Mouse (Mus musculus) urinary bladder, postnatal 36 days (tissue): ENCODE measurements around the gene Hyal1.

Experiments
- DNase-seq, 2 experiments: peaks; one replicate each; pipeline ENCODE4 v3.0.0; 2022; ENCODE audit warnings: low spot score in 2 of 2, mixed read lengths in 1 of 2

Gene Hyal1

DNA sequence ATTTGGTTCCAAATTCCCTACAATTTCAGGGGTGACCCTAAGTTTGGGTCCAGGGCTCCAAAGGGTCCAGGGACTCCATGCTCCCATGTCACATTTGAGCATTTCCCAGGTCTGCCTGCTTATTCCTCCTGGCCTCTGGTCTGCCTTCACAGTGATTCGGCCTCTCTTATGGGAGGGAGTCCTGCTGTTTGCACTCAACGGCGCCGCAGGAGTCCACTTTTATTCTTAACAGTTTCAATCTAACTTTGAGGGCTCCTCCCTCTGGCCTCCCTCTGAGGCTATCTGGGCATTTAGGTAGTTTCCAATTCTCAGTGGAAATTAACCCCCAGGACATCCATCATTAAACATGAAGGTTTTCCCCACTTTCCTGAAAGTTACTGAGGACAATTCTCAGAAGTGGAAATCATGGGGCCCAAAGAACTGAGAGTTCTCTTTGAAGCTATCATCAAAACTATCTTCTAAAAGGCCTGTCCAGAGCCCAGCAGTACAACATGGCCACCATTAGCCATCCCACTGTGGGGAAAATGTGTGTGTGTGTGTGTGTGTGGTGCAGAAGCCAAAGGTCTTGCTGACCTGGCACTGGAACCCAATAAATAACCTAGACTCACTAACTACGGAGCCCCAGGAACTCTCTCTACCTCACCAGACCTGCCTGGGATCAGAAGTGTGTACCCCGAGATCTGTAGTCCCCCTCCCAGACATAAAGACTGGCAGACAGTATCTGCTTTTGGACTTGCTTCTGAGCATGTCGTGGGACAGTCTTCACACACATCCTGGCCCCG is 17.7 kb downstream of the Hyal1 start:
- DNase-seq = no peak

DNA sequence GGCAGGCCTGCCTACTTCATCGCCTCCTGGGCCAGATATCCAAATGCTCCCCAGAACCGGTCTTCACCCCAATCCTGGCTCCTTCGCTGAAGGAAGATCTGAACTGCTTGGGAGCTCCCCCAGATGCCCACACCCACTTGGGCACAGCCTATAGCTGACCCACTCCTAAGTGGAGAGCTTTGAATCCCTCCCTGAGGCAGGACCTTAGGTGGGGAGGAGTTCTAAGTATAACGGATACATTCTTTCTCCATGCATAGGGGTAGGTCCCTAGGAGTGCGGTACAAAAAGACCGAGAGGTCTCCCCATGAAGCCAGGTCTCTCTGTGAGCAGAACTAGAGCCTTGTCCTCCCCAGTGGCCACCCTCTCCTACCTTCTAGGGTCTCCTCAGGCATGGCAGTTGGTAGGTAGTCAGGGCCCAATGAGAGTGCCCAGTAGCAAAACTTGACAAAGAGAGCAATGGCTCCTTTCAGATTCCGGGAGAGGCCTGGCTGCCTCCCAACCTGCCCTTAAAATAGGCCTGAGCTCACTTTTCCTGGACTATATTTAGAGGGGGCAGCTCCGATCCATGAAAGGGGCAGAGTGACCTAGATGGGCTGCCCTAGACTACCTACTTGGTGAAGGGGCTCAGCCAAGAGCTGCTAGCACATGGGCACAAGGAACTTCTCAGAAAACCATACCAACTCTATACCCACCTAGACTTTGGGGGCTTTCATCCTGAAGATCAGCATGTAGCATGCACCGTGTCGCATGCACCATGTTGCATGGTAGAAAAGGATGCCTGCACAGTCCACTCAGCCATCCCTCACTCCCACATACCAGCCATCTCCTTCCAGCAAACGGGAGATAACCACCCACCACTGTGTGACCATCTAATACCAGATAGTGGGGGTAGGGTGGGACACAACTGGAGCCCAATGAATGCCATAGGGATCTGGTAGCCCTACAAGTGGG is 20.2 kb downstream of the Hyal1 start:
- DNase-seq = no peak

DNA sequence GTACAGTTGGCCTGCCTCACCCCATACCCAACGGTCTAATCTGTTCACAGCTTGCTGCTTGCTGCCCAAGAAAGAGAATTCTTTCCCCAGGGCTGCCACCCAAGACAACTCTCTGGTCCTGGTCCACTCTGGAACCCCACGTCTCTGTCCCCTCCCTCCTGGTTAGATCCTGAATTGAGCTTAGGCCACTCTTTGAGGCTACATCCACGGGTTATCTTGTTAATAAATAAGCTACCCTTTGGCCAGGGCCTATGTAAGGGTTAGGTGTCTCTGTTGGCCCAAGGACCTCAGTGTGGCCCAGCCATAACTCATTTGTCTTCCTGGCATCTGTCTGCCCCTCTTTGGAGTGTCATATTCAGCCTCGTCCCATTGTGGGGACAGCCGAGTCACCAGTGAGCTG is 21.7 kb downstream of the Hyal1 start:
- DNase-seq = no peak

DNA sequence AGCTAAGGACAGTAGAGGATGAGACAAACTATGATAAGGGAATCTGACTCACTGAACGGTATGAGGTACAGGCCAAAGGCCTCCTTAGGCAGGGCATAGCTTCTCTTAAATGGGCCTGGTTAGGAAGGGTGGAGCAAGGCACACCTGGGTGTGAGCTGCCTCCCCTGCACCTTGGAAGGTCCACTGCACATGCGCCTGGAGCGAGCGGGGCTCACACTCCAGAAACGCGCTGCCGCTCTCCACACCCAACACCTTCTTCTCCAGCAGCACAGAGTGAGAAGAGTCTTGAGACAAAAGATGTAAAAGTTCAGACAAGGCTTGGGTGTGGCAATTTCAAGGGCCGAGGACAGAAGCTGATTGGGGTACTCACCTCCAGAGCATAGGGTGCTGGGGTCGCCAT is 22.7 kb downstream of the Hyal1 start:
- DNase-seq = no peak

DNA sequence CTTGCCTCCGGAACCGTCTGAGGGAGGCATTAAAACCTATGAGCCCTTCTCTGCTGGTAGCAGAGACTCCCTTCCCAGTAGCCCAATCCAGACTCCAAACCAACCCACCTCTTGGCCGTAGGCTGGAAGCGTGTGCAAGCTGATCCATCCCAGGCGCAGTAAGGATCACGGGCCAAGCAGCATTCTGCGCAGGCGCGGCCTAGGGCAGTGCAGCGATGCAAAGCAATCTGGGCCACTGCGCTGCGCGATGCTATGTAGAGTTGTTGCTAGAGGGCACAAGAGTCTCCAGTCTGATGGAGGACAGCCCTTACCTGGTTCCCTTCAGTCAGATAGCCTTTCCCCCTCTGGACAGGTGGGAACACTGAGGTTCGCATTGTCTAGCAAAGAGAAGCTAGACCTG is 23.1 kb downstream of the Hyal1 start:
- no peak for DNase-seq

DNA sequence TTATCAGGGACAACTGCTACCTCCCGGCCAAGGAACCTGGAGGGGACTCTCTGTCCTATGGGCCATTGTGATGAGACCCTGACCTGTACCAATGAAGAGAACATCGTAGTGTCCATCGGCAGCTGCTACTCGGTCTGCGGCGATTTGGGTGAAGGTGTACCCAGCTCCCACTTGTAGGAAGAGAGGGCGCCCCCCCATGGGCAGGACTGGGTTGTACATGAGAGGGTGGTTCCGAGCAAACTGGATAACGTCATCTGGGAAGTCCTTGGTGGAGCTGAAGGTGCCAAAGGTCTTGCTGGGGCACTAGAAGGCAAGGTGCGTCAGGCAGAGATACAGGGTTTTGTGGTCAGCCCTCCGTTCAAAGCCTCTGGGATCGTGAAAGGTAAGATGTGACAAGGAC is 24.0 kb downstream of the Hyal1 start:
- no peak for DNase-seq

DNA sequence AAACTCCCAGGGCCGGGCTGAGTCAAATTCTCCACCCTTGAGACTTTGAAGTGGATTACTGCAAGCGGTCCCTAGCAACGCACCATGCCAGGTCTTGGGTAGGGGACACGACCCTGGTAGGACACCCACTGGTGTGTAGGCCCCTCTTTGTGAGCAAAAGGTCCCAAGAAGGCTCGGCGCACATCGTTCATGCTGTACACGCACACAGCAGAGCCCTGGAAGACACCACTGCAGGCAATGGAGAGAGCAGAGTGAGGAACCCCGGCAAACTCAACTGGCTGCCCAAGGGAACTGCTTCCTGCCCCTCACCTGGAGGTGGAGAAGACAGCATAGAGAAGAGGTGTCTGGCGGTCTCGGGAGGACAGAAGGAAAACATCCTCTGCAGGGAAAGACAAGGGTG is 24.5 kb downstream of the Hyal1 start:
- no peak for DNase-seq

DNA sequence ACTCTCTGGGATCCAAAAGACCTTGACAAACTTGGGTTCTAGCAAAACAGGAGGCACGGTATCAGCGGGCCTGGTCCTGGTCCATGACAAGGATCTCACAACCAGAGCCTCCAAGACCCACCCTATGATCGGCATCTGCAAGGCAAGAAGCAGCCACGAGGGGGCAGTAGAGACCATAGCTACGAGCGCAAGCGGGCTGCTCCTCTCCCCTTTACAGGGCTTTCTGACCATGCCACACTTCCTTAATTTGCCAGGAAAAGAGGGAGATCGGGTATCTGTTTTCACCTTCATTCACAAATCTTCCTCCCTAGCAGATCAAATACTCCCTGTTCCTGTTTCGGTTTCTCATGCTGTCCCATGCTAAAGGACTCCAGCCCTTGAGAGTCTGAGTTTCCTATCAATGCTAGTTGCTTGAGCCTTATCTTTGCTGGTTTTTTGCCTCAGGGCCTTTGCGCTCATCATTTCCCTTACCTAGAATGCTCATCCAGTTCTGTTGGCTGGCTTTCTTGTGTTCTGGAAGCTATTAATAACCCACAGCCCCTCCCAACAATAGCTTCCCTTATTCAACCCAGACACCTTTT is 25.4 kb downstream of the Hyal1 start:
- peak; percentile 83 to 91 for DNase-seq

DNA sequence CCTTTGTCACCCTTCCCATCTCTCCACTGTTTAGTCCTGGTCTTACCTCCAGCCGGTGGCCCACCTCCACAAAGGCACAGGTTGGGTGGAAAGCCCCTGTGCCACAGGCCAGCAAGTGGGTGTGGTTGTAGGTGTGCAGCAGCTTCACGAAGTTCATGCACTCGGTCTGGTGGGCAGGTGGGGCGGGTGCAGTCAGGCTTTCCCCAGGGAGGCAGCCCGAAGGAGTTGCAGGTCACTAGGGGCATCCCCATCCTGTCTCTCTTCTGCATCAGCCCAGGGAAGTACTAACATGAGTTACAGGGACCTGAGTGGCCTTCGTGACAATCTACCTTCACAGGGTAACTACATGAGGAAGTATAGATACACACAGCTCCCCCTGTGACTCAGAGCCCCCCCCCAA is 26.5 kb downstream of the Hyal1 start:
- DNase-seq = no peak

DNA sequence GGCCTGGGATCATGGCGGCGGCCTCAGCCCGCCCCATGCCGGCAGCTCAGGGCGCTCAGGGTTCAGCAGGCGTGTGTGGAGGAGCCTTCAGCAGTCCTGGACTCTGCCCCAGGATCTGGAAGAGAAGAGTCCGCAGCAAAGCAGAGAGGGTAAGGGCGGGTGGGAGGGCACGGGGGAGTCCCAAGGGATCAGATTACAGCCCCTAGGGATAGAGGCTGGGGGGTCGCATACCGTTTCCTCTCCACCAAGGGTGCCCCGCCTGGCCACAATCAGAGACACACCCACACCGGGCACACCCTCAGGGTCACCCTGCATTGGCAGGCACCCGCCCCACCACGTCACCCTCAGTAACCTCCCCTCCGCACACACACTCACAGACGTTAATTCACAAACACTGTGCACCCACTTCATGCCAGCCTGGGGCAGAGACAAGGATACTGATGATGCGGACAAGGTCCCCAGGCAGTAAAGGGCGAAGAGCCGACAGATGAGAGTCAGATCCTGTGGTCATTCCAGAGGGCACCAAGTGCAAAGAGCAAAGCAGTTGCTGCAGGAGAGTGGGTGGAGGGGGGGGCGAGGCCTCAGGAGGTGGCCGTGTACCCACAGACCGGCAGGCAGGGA is 28.4 kb downstream of the Hyal1 start:
- DNase-seq = no peak

DNA sequence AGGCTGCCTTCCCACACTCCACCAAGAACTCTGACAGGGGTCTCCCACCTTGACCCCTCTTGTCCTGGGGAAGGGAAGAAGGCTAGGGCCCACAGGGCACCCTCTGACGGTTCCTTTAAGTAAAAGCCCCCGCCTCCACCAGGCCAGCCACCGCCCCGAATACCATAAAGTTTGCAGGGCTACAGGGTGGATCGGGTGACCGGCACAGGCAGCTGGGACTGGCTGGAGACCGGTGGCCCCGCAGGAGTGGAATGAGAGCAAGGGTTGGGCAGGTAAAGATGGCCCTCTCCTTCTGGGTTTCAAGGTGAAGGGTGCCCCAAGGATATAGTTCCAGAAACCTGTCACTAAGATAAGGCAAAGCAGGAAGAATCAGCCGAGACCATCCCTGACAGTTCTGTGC is 29.9 kb downstream of the Hyal1 start:
- peak; percentile 54 to 59 for DNase-seq

DNA sequence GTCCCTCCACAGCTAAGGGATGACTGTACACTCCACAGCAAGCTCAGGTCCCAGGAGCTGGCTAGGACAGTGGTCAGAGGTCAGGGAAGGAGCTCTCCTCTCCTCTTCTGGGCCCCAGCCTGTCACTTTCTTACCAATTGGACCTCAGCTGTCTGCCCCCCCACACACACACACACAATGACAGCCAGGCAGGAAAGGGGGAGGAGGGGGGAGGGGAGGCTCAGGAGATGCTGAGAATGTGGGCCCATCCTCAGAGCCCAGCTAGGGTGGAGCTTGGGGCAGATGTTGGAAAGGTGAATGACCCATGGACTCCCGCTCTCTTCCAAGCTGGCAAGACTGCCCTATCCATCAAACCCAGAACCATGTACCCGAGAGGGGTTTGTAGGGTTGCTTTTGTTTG is 30.3 kb downstream of the Hyal1 start:
- no peak for DNase-seq

DNA sequence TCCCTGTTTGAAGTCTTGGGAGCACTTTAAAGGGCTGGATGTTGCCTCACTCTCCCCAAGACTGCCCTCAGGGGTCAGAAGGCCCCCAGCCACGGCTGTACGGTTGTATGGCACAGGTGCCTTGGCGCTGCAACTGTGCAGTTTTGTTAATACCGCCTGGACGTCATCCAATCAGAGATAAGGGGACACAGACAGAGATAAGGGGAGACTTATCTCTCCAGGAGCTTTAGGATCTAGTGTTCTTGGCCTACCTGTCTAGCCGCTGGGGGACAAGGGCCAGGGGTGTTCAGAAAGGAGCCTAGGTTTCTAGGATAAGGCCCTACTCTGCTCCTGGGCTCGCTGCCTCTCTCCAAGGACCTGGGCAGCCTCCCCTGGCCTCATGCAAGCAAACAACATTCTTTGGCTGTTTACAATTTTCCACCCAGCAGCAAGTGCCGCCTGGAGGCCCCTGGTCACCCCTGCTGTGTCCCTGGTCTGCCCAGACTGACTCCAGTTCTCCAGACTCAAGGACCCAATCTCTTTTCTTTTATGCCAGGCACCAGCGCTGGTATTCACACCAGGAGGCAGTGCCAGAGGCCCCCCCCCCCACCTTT is 31.0 kb downstream of the Hyal1 start:
- no peak for DNase-seq

DNA sequence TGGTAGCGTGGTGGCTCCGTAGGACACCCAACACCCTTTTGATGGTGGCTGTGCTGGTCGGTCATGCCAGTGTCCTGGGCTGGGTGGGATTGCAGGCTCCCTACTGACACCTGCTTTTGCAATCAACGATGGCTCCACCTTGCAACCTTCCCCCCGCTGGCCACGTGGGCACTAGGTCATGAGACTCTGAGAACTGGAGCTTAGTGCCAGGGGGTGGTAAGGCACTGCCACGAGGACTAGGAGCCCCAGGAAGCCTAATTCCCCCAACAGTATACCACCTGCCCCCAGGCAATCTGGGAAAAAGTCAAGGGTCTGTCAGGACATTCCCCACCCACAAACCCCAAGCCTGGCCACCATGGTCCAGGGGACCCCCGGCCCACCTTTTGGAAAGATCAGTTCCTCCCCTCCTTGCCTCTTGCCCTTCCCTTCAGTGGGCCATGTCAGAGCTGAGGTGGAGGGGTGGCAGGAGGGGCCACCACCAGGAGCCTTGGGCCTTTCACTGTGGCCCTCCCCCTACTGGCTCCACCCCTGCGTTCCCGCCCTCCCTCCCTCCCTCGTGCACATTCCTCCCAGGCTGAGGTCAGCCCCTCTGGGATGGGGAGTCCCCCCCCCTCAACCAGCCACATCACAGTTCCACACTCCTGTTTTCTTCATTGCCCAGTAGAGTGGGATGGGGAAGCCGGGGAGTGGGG is 32.2 kb downstream of the Hyal1 start, which contains the start of gene Sema3b:
Gene Sema3b (minus strand): TSS at position 489 of the 692 bp plus-strand sequence.
- DNase-seq = no peak

DNA sequence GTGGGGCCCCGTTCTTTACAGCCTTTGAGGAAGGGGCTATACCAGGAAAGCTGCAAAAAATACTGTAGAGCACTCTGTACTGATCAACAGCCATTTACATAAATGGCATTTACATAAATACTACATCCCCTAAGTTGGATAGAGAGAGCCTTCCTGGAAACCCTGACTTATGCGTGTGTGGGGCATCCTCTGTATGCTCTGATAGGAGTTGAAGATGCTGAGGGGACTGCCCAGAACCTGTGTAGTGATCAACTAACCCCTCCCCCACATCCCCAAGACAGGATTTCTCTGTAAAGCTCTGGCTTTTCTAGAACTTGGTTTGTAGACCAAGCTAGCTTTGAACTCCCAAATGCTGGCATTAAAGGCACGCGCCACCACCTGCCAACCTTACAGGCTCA is 32.7 kb downstream of the Hyal1 start:
- no peak for DNase-seq

DNA sequence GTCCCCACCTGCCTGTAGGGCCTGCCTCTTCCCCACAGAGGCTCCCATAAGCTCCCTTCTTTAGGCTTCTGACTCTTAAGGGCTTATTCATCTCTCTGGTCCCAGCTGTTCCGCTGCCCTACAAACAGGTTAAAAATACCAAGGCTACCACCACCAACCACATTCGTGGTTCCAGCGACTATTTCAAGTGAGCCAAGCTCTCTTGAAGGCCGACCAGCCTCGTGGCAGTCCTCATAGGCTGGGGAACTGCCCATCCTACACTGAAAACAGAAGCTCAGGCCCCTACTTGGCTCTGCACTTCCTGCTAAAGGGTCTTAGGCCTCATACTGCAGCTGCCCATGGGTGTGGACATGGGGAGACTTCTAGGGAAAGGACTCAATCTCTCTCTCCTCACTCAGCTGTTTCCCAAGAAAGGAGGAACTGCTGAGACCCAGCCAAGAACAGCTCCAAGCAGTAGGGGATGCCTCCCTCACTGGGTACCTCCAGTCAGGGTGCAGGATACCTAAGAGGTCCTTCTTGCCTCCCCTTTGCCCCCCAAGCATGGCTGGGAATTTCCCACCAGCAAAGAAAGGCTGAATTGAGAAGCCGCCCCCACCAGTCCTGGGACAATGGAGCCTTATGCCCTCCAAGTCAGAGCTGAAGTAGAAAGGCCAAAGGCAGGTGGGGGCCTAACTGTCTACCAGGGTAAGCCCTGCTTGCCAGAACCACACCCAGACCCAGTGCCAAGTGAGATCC is 34.9 kb downstream of the Hyal1 start:
- DNase-seq = no peak

DNA sequence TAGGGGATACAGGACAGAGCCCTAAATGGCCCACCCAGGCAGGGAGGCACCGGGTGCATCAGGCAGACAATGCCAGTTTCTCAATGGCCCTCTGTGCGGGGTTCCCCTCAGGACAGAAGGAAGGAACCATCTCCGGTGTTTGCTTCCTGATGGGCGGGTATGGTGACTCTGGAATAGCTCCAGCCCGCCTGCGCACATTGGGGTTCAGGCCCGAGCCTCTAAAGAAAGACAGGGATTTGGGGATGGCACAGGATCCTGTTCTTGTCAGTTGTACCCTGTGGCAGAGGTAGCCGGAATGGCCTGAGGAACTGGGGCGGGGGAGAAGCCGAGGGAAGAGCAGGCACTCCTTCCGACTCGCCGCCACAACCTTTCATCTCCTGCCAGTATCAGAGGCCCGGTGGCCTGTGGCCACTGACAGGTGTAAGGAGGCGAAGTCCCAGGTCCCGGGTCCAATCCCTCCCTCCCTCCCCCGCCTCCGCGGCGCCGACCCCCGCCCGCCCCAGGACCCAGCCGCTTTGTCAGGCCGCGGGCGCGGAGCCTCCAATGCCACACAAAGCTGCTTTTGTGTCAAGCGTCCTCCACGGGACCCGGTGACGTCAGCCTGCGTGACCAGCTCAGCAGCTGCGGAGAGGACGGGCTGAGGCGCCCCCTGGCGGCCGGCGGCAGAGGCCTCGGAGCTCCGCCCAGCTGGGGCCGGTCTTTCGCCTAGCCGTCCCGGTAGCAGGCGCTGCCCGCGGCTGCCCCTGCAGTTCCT is 35.6 kb downstream of the Hyal1 start:
- peak; percentile 97 to 99 for DNase-seq

DNA sequence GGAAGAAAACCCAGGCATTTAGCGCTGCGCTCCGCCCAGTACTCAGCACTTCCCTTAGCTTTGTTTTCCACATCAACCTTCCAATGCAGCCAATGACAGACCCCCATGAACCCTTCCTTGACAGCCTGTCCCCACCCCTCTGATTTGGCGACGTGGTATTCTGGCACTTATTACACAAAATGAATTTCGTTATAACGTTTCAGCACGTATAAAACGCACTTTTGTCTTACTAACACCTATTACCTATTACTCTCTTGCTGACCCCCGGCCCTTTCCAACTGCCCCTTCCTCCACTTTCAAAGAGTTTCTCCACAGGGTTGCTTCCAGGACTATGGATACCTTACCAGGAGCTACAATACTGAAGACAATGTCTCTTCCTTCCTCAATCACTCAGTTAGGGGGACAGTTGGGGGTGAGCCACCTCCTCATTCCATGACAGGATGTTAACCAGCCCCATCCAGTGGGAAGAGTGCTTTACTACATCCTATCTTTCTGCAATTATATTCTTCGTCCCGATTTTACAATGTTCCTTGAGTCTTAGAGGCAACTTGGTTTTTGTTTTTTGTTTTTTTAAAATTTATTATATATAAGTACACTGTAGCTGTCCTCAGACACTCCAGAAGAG is 36.3 kb downstream of the Hyal1 start:
- no peak for DNase-seq

DNA sequence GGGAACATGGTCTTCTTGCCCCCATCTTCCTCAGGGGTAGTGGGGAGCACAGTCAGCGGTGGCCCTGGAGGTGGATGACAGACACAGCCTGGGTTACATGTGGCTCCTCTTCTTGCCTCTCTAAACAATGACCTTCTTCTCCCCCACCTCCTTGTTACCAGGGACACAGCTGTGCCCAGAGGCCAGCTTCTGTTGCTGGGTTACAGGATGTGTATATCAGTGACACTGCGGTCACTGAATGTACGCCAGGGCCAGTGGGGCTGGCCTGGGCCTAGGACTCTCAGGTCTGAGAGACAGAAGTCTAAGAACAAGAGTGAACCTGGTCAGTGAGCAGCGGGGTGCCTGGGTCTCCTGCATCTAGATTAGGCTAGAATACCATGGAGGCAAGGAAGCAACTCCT is 38.3 kb downstream of the Hyal1 start:
- no peak for DNase-seq
